Mouse (Mus musculus) embryo, embryonic 10.5 days (tissue): ENCODE results near the gene Tnfaip6.

Experiments used
- DNase-seq: peaks from one replicate; pipeline ENCODE4 v3.0.0-alpha.2; 2015; ENCODE audit warnings: low spot score

Tnfaip6 gene

DNA sequence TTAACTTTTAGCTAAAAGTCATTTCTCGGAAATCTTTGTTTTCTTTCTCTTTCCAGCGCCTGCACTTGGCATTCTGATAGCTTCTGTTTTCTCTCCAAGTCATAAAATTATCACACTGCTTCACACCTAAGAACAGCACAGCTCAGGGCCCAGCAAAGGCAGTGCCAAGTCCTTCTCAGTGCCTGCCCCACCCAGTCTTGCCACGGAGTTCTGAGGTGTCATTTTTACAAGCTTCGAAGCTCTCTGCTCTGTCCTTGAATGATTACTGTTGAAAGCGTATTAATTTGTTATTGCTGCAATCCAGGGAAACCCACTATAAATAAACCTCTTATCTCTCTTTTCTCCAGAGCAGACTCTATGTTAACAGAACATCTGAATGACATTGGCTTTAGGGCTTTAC, 15.7 kb downstream of the Tnfaip6 start:
- no peak for DNase-seq

DNA sequence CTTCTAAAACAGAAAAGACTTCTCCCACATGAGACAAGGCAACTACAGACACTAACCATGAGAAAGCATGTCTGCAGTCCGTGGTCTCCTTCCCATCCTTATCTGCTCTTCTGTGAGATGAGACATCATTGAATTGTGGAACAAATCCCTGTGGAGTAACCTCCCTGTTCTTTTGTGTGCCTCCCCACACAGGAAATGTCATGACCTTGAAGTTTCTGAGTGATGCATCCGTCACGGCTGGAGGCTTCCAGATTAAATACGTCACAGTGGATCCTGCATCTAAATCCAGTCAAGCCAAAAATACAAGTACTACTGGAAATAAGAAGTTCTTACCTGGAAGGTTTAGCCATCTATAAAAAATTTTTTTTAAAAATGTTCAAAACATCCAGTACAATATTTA, 17.8 kb downstream of the Tnfaip6 start:
- DNase-seq: peak; percentile 30

DNA sequence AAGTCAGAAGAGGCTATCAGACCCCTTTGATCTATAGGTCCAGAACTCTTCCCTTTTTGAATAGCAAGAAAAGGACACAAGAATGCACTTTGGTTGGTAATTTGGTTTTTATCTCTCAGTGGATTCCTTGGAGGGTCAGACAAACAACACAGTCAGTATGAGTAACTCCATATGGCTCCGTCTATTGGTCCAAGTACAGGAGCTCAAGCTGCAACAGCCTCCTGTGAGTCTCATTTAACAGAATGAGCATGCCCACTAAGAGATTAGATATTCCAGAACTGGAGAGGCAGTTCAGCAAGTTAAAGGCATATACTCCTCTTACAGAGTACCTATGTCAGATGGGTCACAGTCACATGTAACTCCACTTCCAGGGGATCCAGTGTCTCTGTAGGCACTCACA, 19.3 kb downstream of the Tnfaip6 start:
- no peak for DNase-seq

DNA sequence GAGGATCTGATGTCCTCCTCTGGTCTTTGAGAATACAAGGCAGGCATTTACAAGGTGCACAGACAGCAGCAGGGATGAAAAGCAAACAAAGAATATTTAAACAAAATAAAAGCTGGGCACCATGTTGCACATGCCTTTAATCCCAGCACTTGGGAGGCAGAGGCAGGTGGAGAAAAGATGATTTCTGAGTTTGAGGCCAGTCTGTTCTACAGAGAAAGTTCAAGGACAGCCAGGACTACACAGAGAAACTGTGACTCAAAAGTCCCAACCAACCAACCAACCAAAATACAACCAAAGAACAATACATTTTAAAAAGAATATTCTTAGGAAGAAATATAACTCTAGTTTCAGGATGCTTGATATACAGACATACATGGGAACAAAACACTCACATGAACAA, 19.9 kb downstream of the Tnfaip6 start:
- no peak for DNase-seq

DNA sequence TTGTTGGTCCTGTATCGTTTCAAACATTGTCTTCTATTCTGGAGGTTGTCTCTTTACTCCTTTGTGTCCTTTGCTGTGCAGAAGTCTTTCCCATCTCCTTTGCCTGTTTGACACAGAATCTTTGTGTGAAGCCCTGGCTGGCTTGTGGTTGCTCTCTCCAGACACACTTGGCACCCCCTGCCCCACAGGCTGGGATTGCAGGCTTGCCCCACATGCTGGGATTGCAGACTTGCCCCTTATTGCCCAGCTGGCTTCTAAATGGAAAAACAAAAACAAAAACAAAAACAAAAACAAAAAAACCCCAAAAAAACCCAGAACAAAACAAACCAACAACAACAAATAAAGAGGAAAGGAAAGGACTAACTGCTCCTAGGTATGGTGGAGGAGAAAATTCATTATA, 30.8 kb downstream of the Tnfaip6 start:
- no peak for DNase-seq

DNA sequence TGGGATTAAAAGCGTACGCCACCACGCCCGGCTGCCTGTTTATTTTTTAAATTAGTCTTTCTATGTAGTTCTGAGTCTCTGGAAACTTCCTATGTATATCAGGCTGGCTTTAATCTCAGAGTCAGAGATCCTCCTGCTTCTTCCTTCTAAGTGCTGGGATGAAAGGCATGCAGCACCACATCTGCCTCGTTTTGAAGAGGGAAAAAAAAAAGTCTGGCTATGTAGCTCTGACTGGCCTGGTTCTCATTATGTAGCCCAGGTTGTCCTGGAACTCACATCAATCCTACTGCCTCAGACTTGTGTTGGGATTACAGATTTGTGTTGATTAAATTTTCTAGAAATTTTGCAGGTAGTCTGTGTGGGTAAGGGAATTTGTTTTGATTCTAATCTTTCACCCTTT, 33.0 kb downstream of the Tnfaip6 start:
- no peak for DNase-seq

DNA sequence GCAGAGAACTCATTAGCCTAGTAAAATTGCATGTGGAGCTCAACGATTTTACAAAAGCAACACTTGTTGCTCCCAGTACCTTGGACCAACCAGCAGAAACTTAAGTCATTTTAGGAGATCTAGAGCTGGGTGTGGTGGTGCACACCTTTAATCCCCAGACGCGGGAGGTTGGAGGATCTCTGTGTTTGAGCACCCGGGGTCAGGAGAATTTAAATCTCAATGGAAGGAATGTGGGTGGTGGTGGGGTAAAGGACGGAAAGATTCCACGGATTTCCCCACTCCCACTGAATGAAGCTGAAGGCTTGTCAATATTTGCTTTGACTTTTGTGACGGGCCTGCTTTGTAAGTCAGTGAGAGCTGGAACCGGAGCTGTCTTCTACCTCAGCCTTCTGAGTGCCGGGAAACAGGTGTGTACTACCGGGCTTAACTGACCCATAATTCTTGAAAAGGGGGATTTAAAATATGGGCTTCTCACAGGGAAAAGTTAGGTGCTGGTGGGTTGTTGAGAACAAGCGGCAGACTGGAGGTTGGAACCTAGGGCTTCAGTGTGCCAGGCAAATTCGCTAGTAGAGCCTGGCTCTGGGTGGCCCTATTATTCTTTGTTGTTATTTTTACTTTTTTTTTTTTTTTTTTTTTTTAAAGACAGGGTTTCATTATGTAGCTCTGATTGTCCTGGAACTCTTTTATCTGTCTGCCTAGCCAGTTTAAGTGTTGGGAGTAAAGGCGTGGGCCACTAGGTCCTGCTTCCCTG, 33.6 kb downstream of the Tnfaip6 start:
- DNase-seq: peak; percentile 26

DNA sequence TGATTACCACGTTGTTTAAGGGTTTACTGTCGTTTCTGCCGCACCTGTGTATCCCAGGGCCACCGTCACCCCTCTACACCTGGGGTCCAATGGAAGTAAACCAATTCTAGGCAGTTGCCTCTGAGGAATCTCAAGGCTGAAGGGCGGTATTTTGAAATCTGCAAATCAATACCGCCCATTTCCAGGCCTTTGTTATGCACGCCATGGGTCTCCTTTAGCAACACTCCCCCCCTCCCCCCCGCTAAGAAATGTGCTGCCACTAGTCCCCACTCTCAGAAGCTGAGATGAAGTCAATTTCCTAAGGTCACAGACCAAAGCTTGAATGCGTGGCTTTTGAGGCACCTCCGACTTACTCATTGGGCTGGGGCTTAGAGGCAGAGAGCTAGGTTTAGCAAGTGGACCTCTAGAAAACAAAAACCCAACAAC, 34.3 kb downstream of the Tnfaip6 start:
- peak; percentile 76 for DNase-seq

DNA sequence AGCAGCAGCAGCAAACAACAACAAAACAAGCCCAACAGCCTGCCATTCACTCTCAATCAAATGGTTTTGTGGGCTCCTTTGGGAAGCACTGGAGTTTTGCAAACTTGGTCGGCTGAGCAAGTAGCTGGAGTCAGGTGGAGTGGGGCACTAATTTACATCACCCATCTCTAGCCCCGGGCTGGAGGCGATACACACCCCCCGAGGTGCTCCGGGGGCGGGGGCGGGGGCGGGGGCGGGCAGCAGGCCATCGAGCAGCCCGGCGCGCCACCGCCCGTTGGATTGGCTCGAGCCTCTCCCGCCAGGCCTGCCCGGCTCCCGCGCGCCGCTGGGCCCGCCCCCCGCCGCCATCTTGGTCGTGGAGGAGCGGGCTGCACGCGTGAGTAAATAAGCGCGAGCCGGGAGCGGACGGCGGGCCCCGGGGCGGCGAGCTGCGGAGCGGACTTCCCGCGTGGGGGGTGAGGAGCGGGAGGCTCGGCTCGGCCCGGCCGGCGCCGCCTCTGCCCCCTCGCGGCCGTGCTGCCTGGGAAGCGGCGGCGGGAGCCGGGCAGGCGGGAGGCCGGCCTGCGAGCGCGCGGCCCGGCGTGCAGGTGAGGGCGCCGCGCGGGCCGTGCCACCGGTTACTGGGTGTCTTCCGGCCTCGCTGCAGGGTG, 34.8 kb downstream of the Tnfaip6 start, which contains the start of gene Rif1:
Rif1 (plus strand) TSS at position 342 of the 650 bp plus-strand sequence.
- DNase-seq: peak; percentile 90

DNA sequence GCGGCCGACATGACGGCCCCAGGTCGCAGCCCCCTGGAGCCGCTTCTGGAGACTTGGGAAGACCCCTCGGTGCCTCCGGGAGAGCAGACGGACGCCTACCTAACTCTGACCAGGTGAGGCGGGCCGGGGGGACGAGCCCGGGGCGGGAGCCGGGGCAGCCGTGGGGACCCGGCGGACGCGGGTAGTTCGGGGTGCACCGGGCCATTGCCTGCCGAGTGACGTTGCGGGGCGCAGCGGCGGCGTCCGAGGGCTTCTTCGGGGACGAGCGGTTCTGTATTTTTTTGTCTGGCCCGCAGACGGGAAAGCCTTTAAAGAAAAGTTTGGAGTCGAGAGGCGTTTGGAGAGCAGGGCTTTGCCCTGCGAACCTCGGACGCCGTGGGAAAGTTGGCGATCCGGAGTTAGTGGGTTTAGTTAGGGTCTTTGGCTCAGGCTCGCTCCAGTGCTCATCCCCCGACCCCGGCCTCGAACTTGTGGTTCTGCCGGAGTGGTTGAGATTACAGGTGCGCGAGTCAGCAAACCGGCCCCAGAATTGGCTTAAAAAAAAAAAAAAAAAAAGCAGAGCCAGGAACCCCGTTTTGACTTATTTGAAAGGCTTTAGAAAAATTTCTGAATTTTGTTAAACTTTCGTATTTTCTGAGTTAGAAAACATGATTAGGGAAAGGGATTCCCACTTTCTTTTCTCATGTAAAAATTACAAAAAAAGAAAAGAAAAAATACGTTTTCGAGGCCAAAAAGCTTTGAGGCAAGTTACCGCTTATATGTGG, 35.5 kb downstream of the Tnfaip6 start:
- peak; percentile 36 for DNase-seq

DNA sequence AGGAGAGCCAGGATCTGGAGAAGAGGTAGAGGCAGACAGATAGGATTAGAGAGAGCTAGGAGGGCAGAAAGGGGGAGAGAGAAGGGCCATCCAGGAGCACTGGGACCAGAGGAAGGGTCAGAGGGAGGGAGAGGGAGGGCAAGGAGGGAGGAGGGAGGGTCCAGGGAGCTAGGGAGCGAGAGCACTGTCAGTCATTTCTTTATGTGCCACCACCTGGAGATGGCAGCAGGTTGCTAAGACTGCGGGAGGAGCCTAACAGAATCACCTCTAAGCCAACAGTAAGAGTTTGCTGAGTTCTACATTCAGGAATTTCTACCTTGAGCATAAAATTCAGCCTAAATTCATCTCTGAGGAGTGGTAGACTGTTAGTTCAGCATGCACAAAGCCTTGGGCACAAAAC, 40.9 kb downstream of the Tnfaip6 start:
- DNase-seq: no peak

DNA sequence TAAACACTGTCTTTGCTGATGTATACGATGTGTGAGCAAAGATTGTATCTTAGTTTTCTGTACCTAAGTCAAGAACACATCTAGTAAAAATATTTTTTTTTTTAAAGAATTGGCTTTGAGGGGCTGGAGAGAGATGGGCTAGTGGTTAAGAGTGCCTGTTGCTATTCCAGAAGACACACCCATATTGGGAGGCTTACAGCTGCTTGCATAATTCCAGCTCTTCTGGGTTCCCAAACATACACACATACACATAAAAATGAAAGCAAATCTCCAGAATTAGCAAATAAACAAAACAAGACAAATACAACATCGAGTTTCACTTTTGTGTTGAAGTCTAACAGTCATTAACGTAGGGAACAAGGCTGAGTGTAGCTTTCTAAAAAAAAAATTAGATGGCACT, 46.2 kb downstream of the Tnfaip6 start:
- DNase-seq: no peak

DNA sequence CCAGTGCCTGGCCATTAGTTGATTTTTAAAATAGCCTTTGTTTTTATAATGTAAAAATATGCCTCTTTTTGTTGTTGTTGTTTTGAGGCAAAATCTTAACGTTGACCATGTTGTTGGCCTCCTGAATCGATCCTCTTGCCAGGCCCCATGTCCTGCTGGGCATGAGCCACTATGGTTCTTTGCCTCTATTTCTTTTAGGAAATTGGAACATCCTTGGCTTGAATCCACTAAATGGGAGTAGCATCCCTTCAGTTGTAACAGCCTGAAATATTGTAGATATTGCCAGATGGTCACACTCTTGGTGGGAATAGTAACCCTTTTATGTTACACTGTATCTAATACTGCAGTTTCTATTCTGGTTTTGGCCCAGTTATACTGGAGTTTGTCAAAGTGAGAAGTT, 46.8 kb downstream of the Tnfaip6 start:
- no peak for DNase-seq
